Mouse (Mus musculus) embryonic fibroblast, embryonic 13.5 days (primary cell): Measurements from ENCODE around the gene Ubr7. TPM values are rescaled to one million over a fixed set of nuclear protein-coding genes. Genes with fewer than 3 reads are reported as not detected.

Source experiments
- H3K27ac ChIP-seq: 2 replicates; pipeline ENCODE4 v1.5.1; 2012; ENCODE audit warnings: low read length, control low read depth, inconsistent platforms; ENCODE audit not compliant: insufficient read depth
- H3K4me1 ChIP-seq: 2 replicates; pipeline ENCODE4 v1.6.1; 2011; ENCODE audit warnings: low read length; ENCODE audit not compliant: control insufficient read depth, insufficient read depth
- H3K4me3 ChIP-seq: 2 replicates; pipeline ENCODE4 v1.5.1; 2011; ENCODE audit warnings: mild to moderate bottlenecking, control low read depth, low read length; ENCODE audit not compliant: insufficient read depth
- CTCF ChIP-seq: IDR thresholded peaks from 2 replicates; pipeline ENCODE4 v1.5.1; 2011; ENCODE audit warnings: mild to moderate bottlenecking, control low read depth, low read length, moderate library complexity, borderline replicate concordance; ENCODE audit not compliant: insufficient read depth
- POLR2A ChIP-seq: IDR thresholded peaks from 2 replicates; pipeline ENCODE4 v1.6.1; 2011; ENCODE audit warnings: low read depth, mild to moderate bottlenecking, control low read depth, low read length, moderate library complexity
- polyA plus RNA-seq: library from polyadenylated mRNA; stranded (reverse); fragments of >200 nt; gene quantifications from 2 replicates; pipeline ENCODE4 v1.2.4, GENCODE M21; 2011; ENCODE audit warnings: low read depth; ENCODE audit not compliant: missing spikeins, insufficient read length

Ubr7 gene
- 28.8 and 35.5 TPM in 2 replicates for polyA plus RNA-seq

GRCm38 (mm10) chr12:102757689-102758402 lies at the start of gene Ubr7, which contains the start of the genes Gm28051 and Gon7:
TSS of gene Ubr7 (plus strand) at chr12:102757967.
TSS of gene Gm28051 (minus strand) at chr12:102757765.
TSS of gene Gon7 (minus strand) at chr12:102757803.
- H3K27ac ChIP-seq, result peak within 1 kb of the TSS; percentile 69
- H3K4me1 ChIP-seq, result no peaks in the 10 kb centered on the region
- peak within 1 kb of the TSS; percentile 93 for H3K4me3 ChIP-seq
- no peak for TF ChIP-seq CTCF
- peak; percentile 66 for TF ChIP-seq POLR2A

DNA sequence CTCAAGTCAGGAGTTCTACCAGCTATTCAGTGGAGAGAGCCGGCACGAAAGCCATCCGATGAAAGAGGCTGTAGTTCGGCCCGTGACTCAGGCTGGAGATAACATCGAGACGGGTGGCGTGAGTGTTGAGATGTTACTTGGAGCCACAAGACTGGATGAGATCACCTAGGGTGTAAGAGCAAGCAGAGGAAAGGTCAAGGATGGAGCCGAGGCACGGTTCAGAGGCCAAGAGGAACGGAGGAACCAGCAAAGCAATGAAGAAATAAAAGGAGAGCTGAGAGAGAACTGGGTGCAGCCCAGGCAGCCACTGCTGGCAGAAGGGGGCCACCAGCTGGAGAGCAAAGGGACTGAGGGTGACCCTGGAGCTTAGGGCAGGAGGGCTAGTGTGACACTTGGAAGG lies 49.5 kb upstream of the Ubr7 start:
- Histone ChIP-seq H3K4me1 (no peaks in the 10 kb centered on the region), H3K4me3 (no peak overlapping the region), H3K27ac (no peak overlapping the region)
- TF ChIP-seq POLR2A (no peak), CTCF (no peak)

GRCm38 (mm10) chr12:102709896-102710295 lies 47.9 kb upstream of the Ubr7 start:
- Histone ChIP-seq H3K4me3 (no peak overlapping the region), H3K27ac (no peak overlapping the region), H3K4me1 (no peaks in the 10 kb centered on the region)
- no peak for TF ChIP-seq POLR2A
- no peak for TF ChIP-seq CTCF

- Histone ChIP-seq H3K27ac (no peak overlapping the region), H3K4me1 (no peaks in the 10 kb centered on the region), H3K4me3 (no peak overlapping the region)
- TF ChIP-seq POLR2A, result no peak
- no peak for TF ChIP-seq CTCF
Observed at GRCm38 (mm10) chr12:102710851-102711375, 46.9 kb upstream of the Ubr7 start.

GRCm38 (mm10) chr12:102713153-102713865 lies 44.5 kb upstream of the Ubr7 start:
- Histone ChIP-seq H3K27ac (no peak overlapping the region), H3K4me1 (no peaks in the 10 kb centered on the region), H3K4me3 (no peak overlapping the region)
- TF ChIP-seq CTCF (no peak), POLR2A (no peak)

- no peak overlapping the region for H3K4me3 ChIP-seq
- H3K27ac ChIP-seq, result no peak overlapping the region
- H3K4me1 ChIP-seq, result no peaks in the 10 kb centered on the region
- no peak for TF ChIP-seq POLR2A
- TF ChIP-seq CTCF, result no peak
Observed at GRCm38 (mm10) chr12:102714116-102714515, 43.7 kb upstream of the Ubr7 start.

DNA sequence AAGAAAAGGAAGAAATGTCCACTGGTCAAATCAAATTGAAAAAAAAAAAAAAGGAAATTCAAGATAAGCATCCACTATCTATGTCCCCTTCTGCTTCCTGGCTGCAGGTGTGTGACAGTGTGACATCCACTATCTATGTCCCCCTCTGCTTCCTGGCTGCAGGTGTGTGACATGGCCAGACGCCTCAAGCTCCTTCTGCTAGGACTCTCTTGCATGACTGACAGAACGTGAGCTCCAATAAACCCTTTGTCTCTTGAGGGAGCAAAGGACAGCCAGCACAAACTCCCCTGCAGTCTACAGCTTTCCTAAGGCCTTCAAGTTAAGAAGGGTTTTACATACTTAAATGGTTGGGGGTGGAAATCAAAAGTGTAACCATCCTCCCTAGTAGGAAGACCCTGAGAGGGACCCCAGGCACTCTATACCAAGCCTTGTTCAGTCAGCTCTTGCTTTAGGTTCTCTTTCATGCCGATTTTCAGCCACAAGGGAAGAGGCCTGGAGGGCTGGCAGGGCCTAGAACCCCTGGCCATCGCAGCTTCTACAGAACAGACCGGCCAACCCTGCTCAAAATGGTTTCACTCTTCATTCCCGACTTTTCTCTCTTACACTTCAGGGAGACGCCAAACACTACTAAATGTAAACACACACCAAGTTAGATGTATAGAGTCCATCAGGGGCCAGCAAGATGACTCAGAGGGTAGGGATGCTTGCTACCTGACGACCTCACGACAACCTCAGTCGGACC lies 42.9 kb upstream of the Ubr7 start:
- TF ChIP-seq CTCF (no peak), POLR2A (no peak)
- H3K4me1 ChIP-seq, result no peaks in the 10 kb centered on the region
- H3K4me3 ChIP-seq, result no peak overlapping the region
- no peak overlapping the region for H3K27ac ChIP-seq

DNA sequence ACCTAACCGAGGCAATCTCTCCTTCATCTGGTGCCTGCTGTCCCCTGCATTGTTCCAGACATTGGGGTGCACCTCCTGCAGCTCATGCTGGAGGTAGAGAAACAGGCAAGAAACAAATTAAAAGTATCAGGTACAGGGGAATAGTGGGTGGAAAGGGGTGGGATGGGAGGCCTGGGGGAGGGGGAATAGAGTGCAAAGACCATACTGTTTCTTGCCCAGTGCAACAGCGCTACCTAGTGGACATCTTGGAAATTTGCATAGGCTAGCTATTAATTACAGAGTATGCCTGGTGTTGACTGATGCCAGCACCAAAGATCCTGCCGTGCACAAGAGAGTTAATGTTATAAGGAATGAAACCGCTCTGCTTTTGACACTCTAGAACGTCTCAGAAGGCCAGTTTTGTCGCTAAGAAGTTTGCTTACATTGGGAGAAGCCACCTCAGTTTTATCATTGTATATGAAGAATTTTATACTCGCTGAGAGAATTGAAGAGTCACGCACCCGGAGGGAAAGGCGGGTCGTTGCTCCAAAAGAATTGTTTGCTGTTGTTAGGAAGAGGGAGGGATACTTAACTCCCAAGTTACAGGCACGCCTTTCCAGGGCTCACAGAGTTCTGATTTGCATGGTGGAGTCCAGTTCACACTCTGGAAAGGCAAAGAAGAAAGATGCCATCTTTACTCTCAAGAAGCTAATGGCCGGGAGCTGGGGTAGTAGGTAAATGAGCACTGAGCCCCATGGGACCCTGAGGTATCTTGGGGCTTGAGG lies 38.0 kb upstream of the Ubr7 start:
- Histone ChIP-seq H3K27ac (no peak overlapping the region), H3K4me1 (no peaks in the 10 kb centered on the region), H3K4me3 (no peak overlapping the region)
- TF ChIP-seq POLR2A (no peak), CTCF (peak; percentile 50; the same call in 1 of the 2 replicates)

GRCm38 (mm10) chr12:102722451-102722850 lies 35.3 kb upstream of the Ubr7 start:
- no peak overlapping the region for H3K27ac ChIP-seq

More at GRCm38 (mm10) chr12:102722451-102722850, 35.3 kb upstream of the Ubr7 start:
- H3K4me3 ChIP-seq, result no peak overlapping the region
- TF ChIP-seq POLR2A (no peak), CTCF (no peak)
- no peaks in the 10 kb centered on the region for H3K4me1 ChIP-seq
